Mouse (Mus musculus) lung, embryonic 16.5 days (tissue): ENCODE data around the gene Atp2c1. TPM values are rescaled to one million over a fixed set of nuclear protein-coding genes. Genes with fewer than 3 reads are reported as not detected.
A peak's percentile ranks its signal among the peaks of the same experiment; 100 is the strongest.

ENCODE experiments used
- ATAC-seq: fragments of 200-750 bp; cut with Nextera tagmentation; 2 replicates; pipeline ENCODE4 v1.8.0; 2017; ENCODE audit warnings: low read depth, mild to moderate bottlenecking, moderate library complexity
- H3K27ac ChIP-seq: fragments of 300-500 bp; sonication (generic); 2 replicates; pipeline ENCODE4 v1.5.1; 2014; ENCODE audit warnings: mild to moderate bottlenecking, control low read depth, low read length
- H3K27me3 ChIP-seq: fragments of 300-500 bp; sonication (generic); 2 replicates; pipeline ENCODE4 v1.6.1; 2014; ENCODE audit warnings: low read depth, low read length, mixed read lengths; ENCODE audit not compliant: control insufficient read depth, insufficient read depth
- H3K36me3 ChIP-seq: fragments of 300-500 bp; sonication (generic); 2 replicates; pipeline ENCODE4 v1.6.1; 2014; ENCODE audit warnings: low read length; ENCODE audit not compliant: control insufficient read depth, insufficient read depth
- H3K4me1 ChIP-seq: fragments of 300-500 bp; sonication (generic); replicated peaks from 2 replicates; pipeline ENCODE4 v1.6.1; 2014; ENCODE audit warnings: low read length, mixed read lengths; ENCODE audit not compliant: control insufficient read depth, insufficient read depth
- H3K4me2 ChIP-seq: fragments of 300-500 bp; sonication (generic); 2 replicates; pipeline ENCODE4 v1.6.1; 2014; ENCODE audit warnings: low read depth, low read length, control low read depth
- H3K4me3 ChIP-seq: fragments of 300-500 bp; sonication (generic); 2 replicates; pipeline ENCODE4 v1.5.1; 2014; ENCODE audit warnings: mild to moderate bottlenecking, low read length, control low read depth
- H3K9ac ChIP-seq: fragments of 300-500 bp; sonication (generic); 2 replicates; pipeline ENCODE4 v1.6.1; 2014; ENCODE audit warnings: low read length, control low read depth
- H3K9me3 ChIP-seq: fragments of 300-500 bp; sonication (generic); 2 replicates; pipeline ENCODE4 v1.6.1; 2016; ENCODE audit warnings: low read length; ENCODE audit not compliant: control insufficient read depth
- WGBS: fragments of 180-500 bp; shearing (Covaris S2); extraction: QIAGEN DNeasy Blood & Tissue Kit; methylation state at CpG from one replicate; pipeline ENCODE4 v1.1.7; 2014; 5-methylcytosine and 5-hydroxymethylcytosine counted together
- polyA plus RNA-seq: library from polyadenylated mRNA; unstranded; fragments of >200 nt; fragmentation: Nextera tagmentation; extraction: Ambion mirVana; gene quantifications from 2 replicates; pipeline ENCODE4 v1.2.1, GENCODE M21; 2015

The Atp2c1 gene
- polyA plus RNA-seq, 1 experiment from 2014 or later = 65.2 TPM

GRCm38 (mm10) chr9:105494553-105495315, 32.4 kb downstream of the Atp2c1 start:
- peaks cover 11% of the 10 kb centered on the region; the same call in 1 of the 2 replicates for H3K4me1 ChIP-seq
- peak overlapping the region; percentile 86 for H3K4me2 ChIP-seq
- peak overlapping the region; percentile 95 for H3K9ac ChIP-seq
- H3K36me3 ChIP-seq = no peaks in the 10 kb centered on the region
- H3K4me3 ChIP-seq = peak overlapping the region; percentile 91
- peak overlapping the region; percentile 96 for H3K27ac ChIP-seq
- peak; percentile 100 for ATAC-seq
- WGBS = under 1% methylated on average over 20 of the region's 83 CpGs
- H3K27me3 ChIP-seq = no peaks in the 10 kb centered on the region
- H3K9me3 ChIP-seq = no peaks in the 10 kb centered on the region

DNA sequence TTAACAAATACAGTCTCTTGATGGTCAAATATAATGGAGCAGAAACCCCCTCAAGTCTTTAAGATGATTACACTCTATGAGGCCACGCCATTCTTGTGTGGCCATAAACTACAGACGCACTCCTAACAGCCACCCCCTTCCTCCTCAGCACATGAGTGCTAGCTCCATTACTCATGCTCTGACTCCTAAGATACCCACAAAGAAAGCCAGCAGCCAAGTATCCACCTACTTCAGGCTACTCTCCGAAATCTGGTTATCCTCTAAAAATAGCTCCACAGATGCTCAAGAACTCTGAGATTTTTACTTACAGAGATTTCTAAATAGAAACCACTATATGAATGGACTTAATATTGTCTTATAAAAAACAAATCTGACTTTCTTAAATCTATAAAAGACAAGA, 34.4 kb downstream of the Atp2c1 start:
- H3K4me1 ChIP-seq = peaks cover 11% of the 10 kb centered on the region; the same call in 1 of the 2 replicates
- no peak for ATAC-seq
- no peak overlapping the region for H3K27ac ChIP-seq
- no peaks in the 10 kb centered on the region for H3K9me3 ChIP-seq
- no peak overlapping the region for H3K9ac ChIP-seq
- no peaks in the 10 kb centered on the region for H3K27me3 ChIP-seq
- H3K36me3 ChIP-seq = no peaks in the 10 kb centered on the region
- no peak overlapping the region for H3K4me2 ChIP-seq
- H3K4me3 ChIP-seq = no peak overlapping the region
- WGBS = 50% methylated on average over 3 of the region's 3 CpGs

DNA sequence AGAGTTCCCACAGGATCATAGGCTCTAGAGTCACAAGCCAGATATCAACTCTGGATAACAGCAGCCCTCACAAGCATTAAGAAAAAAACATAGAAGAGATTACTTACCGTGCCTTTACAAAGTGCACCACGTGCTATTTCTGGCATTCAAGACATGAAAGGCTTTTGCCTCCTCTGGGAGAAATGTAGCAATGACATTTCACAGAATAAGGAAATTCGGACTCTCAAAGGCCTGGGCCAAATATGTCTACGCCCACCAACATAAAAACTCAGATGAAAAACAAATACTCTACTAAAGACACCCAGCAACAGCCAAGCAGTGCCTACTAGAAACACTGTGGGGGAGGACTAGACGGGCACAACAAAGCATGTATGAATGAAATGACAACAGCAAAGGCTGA, 38.8 kb downstream of the Atp2c1 start:
- Histone ChIP-seq H3K4me2 (no peak overlapping the region), H3K27me3 (no peaks in the 10 kb centered on the region), H3K4me3 (no peak overlapping the region), H3K36me3 (no peaks in the 10 kb centered on the region), H3K27ac (no peak overlapping the region), H3K9me3 (no peaks in the 10 kb centered on the region), H3K9ac (no peak overlapping the region), H3K4me1 (peaks cover 4% of the 10 kb centered on the region; the same call in 1 of the 2 replicates)
- 62% methylated on average over 5 of the region's 5 CpGs for WGBS
- no peak for ATAC-seq

DNA sequence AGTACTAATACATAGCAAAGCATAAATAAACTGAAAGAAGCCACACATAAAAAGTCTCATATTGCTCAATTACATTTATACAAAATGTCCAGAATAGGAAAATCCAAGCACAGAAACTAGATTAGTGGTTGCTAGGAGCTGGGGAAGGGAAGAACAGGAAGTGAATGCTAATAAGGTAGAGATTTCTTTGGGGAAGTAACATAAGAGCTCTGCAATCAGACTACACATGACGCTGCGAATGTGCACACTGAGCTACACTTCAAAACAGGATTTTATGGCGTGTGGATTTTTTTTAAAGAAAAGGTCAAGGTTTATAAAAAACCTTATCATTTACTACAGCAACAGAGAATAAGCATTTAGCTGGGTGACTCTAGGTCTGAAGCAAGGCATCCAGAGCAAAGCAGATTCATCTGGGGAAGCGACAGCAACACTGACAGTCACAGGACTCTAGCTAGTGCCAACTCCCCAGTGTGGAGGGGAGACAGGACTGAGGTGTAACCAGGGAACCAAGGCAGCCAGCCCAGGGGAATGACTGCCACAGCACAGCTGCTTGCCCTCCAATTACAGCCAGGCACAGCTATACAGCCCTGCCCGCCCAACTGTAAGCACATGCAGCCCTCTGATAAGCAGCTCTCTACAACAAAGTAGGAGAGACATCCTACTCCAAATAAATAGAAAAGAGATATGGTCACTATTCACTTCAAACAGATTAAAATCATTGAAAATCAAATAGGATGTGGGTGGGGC, 42.6 kb downstream of the Atp2c1 start:
- Histone ChIP-seq H3K4me1 (no peaks in the 10 kb centered on the region), H3K9me3 (no peaks in the 10 kb centered on the region), H3K36me3 (no peaks in the 10 kb centered on the region), H3K9ac (no peak overlapping the region), H3K4me2 (no peak overlapping the region), H3K27ac (no peak overlapping the region), H3K4me3 (no peak overlapping the region), H3K27me3 (no peaks in the 10 kb centered on the region)
- no peak for ATAC-seq
- 77% methylated on average over 5 of the region's 5 CpGs for WGBS

- no peak for ATAC-seq
- 85% methylated on average over 11 of the region's 11 CpGs for WGBS
- Histone ChIP-seq H3K4me3 (no peak overlapping the region), H3K9ac (no peak overlapping the region), H3K4me1 (no peaks in the 10 kb centered on the region), H3K4me2 (no peak overlapping the region), H3K27me3 (no peaks in the 10 kb centered on the region), H3K27ac (no peak overlapping the region), H3K9me3 (no peaks in the 10 kb centered on the region), H3K36me3 (no peaks in the 10 kb centered on the region)
Measured at GRCm38 (mm10) chr9:105483880-105484279, 43.2 kb downstream of the Atp2c1 start.

DNA sequence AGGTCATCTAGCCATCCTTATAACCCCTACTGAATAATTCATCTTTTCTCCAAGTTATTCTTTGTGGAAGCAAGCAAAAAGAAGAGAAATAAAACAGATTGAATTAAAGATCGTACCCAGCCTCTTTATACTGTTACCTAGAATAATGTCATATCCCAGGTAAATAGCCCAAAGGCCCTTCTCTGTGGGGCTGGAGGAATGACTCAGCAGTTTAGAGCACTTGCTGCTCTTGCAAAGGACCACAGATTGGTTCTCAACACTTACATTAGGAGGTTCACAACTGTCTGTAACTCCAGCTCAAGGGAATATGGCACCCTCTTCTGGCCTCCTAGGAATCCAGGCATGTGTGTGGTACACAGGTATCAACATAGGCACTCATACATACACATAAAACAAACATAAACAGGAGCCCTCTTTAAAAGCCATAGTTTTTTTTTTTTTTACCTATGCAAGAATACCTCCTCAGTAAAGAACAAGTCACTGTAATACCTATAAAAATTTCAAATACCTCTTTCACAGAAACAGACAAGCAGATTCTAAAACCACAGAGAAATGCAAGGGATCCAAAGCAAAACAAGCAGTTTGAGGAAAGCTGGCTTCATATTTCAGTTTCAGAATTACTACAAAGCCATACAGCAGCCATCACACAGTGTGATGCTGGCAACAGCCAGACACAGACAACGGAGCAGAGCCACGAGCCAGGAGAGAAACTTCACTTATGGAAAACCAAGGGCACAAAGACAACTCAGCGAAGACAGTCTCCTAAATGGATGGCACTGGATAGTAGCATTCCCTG, 44.2 kb downstream of the Atp2c1 start:
- Histone ChIP-seq H3K4me1 (no peaks in the 10 kb centered on the region), H3K27me3 (no peaks in the 10 kb centered on the region), H3K27ac (no peak overlapping the region), H3K4me2 (no peak overlapping the region), H3K9ac (no peak overlapping the region), H3K4me3 (no peak overlapping the region), H3K36me3 (no peaks in the 10 kb centered on the region), H3K9me3 (no peaks in the 10 kb centered on the region)
- WGBS = 80% methylated on average over 4 of the region's 4 CpGs
- ATAC-seq = no peak

- Histone ChIP-seq H3K9ac (no peak overlapping the region), H3K27me3 (no peaks in the 10 kb centered on the region), H3K27ac (no peak overlapping the region), H3K9me3 (no peaks in the 10 kb centered on the region), H3K4me3 (no peak overlapping the region), H3K4me1 (no peaks in the 10 kb centered on the region), H3K36me3 (no peaks in the 10 kb centered on the region), H3K4me2 (no peak overlapping the region)
- WGBS = 62% methylated on average over 4 of the region's 4 CpGs
- ATAC-seq = no peak
Measured at GRCm38 (mm10) chr9:105482070-105482469, 45.0 kb downstream of the Atp2c1 start.

GRCm38 (mm10) chr9:105476134-105476533, 51.0 kb downstream of the Atp2c1 start:
- Histone ChIP-seq H3K4me1 (0 out of 2 replicates have a peak, but pooled peaks cover 6% of the 10 kb centered on the region), H3K36me3 (no peaks in the 10 kb centered on the region), H3K27ac (no peak overlapping the region), H3K4me3 (no peak overlapping the region), H3K27me3 (no peaks in the 10 kb centered on the region), H3K4me2 (no peak overlapping the region), H3K9ac (no peak overlapping the region), H3K9me3 (no peaks in the 10 kb centered on the region)
- ATAC-seq = no peak
- 63% methylated on average over 3 of the region's 3 CpGs for WGBS

DNA sequence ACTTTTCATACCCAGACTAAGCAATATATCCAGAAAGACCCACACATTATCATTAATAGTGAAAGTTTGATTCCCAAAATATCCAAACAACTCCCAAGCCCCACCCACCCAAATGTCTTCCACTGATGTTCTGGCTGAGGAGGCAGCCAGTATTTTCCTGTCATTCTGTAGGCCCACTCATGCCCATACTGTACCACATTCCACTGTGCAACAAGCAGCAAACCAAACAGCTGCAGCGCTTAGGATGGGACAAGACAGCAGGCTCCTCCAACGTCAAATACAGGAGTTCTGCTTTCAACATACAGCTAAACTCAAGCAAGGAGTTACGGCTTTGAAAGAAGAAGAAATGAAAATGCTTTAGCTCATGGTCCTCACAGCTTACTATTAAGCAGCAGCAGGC, 52.2 kb downstream of the Atp2c1 start:
- H3K4me3 ChIP-seq = no peak overlapping the region
- no peak overlapping the region for H3K27ac ChIP-seq
- 72% methylated on average over 3 of the region's 3 CpGs for WGBS
- H3K9ac ChIP-seq = no peak overlapping the region
- no peaks in the 10 kb centered on the region for H3K36me3 ChIP-seq
- H3K4me2 ChIP-seq = no peak overlapping the region
- H3K27me3 ChIP-seq = no peaks in the 10 kb centered on the region
- H3K9me3 ChIP-seq = no peaks in the 10 kb centered on the region
- ATAC-seq = no peak
- 0 out of 2 replicates have a peak, but pooled peaks cover 6% of the 10 kb centered on the region for H3K4me1 ChIP-seq
